Mouse (Mus musculus) layer of hippocampus, adult 2 months (tissue): Measurements from ENCODE around the gene Dnase1l3. TPM values are rescaled to one million over a fixed set of nuclear protein-coding genes. Genes with fewer than 3 reads are reported as not detected.

Source experiments
- DNase-seq, 2 experiments: peaks; one replicate each; pipeline ENCODE4 v3.0.0; 2022; ENCODE audit warnings: low spot score in 2 of 2
- H3K27ac ChIP-seq: fragments of 200-600 bp; 2 replicates; pipeline ENCODE4 v1.8.1; 2022
- H3K4me3 ChIP-seq: fragments of 200-600 bp; 2 replicates; pipeline ENCODE4 v1.8.1; 2022; ENCODE audit warnings: mild to moderate bottlenecking
- CTCF ChIP-seq: fragments of 200-600 bp; conservative IDR thresholded peaks from 2 replicates; pipeline ENCODE4 v1.8.1; 2022; ENCODE audit warnings: antibody characterized with exemption, mild to moderate bottlenecking, moderate library complexity
- long read RNA-seq, 2 experiments: library from polyadenylated mRNA; stranded (forward); transcript quantifications; one replicate each; pipeline ENCODE4 v2.0.0; 2021; ENCODE audit warnings: borderline mapping rate in 2 of 2
- total RNA-seq, 2 experiments: library from RNA; stranded (reverse); gene quantifications; 2 replicates each; pipeline ENCODE4 v1.2.3; 2021

Gene Dnase1l3
- total RNA-seq = not detected
- long read RNA-seq, experiment 1 = 0 reads
- long read RNA-seq, experiment 2, partial matches to known transcripts = 0 of 2 reads
- long read RNA-seq, experiment 2, other reads (novel, unspliced or antisense) = 2 of 2 reads

DNA sequence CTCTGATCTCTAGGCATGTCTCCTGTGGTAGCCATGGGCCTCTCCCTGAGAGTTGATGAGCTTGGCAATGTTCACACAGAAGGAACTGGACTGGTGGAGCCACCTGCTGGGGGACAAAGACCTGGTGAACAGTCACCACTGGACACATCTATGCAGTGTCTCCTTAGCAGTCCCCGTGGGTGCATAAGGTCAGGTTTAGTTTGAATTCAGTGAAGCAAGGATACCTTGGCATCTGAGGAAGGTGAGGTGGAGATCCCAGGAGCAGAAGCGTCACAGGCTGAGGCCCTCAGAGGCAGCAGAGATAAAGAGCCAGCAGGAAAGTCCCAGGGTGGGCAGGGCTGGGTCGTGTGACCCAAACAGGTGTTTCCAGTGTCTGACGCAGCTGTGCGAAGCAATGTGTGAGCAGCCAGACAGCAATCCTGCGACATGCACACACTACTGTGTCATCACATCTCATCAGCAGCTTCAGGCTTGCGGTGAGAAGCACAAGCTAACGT is at the start of gene Dnase1l3:
Dnase1l3 (minus strand) TSS at position 303 of the 497 bp plus-strand sequence.
- Histone ChIP-seq H3K4me3 (no peak within 1 kb of the TSS), H3K27ac (no peak within 1 kb of the TSS)
- TF ChIP-seq CTCF = peak; percentile 68
- no peak for DNase-seq

DNA sequence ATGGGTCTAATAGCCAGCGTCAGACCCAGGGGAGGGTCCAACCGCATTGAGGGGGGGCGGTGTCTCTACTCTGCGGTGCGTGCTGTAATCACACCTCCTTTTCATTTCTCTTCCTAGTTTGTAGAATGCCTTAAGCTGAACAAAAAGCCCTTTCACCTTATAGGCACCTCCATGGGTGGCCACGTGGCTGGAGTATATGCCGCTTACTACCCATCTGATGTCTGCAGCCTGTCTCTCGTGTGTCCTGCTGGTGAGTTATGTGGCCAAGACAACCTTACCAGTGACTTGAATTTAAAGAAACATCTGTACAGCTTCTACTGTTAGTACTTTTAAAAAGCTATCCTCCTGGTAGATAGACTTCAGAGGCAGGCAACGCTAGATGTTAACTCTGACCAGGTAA is 48.2 kb upstream of the Dnase1l3 start:
- no peak overlapping the region for H3K4me3 ChIP-seq
- no peak for TF ChIP-seq CTCF
- H3K27ac ChIP-seq = no peak overlapping the region
- no peak for DNase-seq

DNA sequence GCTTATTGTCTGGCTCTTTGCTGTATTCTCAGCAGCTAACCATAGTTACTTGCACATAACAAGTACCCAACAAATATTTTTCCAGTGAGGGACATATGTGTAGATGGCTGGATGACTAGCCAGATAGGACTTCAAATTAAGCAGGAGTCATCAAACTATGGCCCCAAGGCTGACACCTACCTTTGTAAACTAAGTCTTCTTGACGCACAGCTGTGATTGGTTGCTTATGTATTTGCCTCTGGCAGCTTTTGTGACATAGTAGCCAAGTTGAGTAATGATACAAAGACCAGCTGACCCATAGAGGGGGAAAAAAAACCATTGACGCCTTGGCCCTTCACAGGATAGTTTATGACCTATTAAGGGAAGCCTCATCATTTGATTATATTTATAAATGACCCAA is 47.7 kb upstream of the Dnase1l3 start:
- no peak for DNase-seq
- TF ChIP-seq CTCF = no peak
- H3K27ac ChIP-seq = no peak overlapping the region

DNA sequence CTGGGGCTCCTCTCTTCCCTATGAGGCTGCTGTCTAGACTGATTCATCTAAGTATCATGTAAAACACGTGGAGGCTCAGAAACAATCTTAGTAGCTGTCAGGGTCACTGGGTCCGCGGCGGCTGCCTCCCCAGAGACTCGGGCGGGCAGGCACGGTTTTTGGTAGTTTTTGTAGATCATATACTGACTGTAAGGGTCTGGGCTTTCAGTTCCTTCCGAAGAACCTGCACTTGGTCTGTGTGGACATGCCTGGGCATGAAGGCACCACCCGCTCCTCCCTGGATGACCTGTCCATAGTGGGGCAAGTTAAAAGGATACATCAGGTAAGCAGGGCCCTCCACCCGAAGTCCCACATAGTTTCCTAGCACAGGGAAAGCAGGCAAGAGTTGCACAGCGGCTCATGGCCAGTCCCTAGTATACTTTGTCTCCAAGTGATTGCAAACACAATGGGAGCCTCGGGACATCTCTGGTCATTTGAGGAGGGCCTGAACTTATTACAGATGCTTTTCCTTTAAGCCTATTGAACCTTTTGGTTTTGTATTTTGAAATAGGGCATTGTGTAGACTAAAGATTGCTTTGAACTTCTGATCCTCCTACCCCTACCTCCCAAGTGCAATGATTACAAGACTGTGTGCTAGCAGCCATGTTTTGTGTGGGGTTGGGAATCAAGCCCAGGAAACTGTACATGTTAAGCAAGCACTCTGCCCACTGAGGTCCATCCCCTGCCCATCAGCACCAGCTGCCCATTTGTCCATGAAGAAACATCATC is 46.7 kb upstream of the Dnase1l3 start:
- no peak for TF ChIP-seq CTCF
- DNase-seq = no peak
- H3K27ac ChIP-seq = peak overlapping the region; percentile 51; the same call in 1 of the 2 replicates
- H3K4me3 ChIP-seq = no peak overlapping the region

More for the DNA sequence above, 47.7 kb upstream of the Dnase1l3 start:
- H3K4me3 ChIP-seq = no peak overlapping the region

DNA sequence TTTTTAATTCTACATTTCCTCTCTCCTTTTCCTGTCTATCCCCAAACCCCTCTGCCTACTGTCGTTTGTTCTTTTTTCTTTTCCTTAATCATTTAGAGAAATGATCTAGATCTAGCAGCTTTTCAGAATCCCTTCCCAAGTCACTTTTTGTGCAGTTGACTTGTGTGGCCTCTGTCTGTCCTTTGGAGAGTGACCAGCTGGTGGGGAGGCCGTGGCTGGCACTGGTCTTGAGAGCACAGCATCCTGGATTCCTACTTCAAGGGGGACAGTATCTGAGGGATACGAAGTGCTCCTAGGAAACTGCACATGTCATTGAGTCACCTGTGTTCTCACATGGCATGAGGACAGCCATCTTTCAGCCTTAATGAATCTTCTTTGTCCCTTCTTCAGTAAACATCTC is 45.8 kb upstream of the Dnase1l3 start:
- TF ChIP-seq CTCF = no peak
- DNase-seq = no peak
- Histone ChIP-seq H3K27ac (peak overlapping the region; percentile 85; the same call in 1 of the 2 replicates), H3K4me3 (no peak overlapping the region)

DNA sequence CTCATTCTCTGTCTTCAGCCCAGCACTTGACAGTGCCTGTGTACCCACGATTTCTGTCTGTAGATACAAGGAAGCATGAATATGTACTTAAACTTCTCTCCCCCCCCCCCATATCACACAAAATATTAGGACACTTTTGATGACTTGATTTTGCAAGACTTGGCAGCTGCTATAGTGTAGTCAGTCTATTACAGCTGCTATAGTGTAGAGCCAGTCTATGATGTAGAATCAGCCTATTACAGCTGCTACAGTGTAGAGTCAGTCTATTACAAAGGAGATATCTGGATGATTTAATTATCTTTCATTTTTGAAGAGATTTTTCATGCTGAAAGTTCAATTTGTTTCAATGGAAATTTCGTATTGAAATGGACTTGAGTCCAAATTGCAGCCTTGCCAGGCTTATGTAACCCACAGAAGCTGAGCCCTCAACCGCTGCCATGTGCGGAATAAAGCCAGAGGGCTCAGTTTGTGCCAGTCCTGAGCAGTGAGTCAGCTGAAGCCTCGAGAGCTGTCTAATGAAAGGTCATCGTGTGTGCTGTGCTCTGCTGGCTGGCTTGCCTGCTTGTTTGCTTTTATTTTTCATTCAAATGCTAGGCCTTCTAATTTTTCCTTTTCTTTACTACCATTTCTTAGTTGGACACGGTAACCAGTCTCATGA is 44.5 kb upstream of the Dnase1l3 start:
- no peak for TF ChIP-seq CTCF
- peak; percentile 52 to 64 for DNase-seq
- no peak overlapping the region for H3K4me3 ChIP-seq

DNA sequence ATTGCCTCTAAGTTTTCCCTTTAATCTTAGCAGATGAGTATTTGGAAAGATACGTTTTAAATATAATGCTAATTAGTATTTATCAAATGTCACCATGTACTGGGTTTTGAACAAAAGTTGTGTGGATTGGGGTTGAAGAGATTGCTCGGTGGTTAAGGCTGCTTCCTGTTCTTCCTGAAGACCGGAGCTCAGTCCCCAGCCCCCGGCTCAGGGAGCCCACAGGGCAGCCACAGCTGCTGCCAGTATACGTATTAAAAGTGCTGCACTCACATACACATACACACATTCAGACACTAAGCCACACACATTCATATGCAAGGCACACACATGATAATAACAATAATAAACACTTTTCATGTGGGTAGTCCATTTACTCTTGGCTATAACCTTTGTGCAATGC is 43.8 kb upstream of the Dnase1l3 start:
- H3K27ac ChIP-seq = peak overlapping the region; percentile 85
- no peak overlapping the region for H3K4me3 ChIP-seq
- no peak for TF ChIP-seq CTCF
- no peak for DNase-seq

More for the DNA sequence above, 44.5 kb upstream of the Dnase1l3 start:
- H3K27ac ChIP-seq = peak overlapping the region; percentile 85

DNA sequence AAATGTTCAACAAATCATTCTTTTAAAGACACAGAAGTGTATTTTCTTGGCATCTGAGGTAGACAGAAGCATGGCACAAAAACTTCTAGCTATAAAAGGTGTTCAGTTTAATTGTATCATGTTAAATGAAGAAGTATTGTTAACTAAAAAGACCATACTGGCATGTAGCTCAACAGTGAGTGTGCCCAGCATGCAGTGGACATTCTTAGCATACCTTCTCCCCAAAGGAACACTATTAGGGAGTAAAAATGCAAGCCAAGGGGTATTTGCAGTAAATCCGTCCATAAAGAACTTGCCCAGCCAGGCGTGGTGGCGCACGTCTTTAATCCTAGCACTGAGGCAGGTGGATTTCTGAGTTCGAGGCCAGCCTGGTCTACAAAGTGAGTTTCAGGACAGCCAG is 42.0 kb upstream of the Dnase1l3 start:
- DNase-seq = no peak

DNA sequence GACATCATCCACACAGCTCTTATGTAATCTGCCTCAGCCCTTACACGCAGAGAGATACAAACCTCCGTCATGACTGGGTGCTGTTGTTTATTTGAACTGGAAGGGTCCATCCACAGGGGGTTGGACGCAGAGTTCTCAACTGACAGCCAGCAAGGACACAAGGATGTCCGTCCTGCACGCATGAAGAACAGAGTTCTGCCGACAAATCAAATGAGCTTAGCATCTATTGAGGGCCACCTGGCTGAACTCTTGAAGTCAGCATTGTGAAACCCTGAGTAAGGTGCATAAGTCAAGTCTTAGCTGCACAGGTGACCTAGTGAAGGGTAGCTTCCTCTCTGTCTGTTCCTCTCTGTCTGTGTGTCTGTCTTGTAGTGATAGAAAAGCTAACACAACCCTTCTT is 41.6 kb upstream of the Dnase1l3 start:
- H3K27ac ChIP-seq = peak overlapping the region; percentile 21; the same call in 1 of the 2 replicates
- H3K4me3 ChIP-seq = no peak overlapping the region
- DNase-seq = no peak
- TF ChIP-seq CTCF = no peak

More for the DNA sequence above, 42.0 kb upstream of the Dnase1l3 start:
- H3K4me3 ChIP-seq = no peak overlapping the region
- TF ChIP-seq CTCF = no peak
- H3K27ac ChIP-seq = peak overlapping the region; percentile 21; the same call in 1 of the 2 replicates

DNA sequence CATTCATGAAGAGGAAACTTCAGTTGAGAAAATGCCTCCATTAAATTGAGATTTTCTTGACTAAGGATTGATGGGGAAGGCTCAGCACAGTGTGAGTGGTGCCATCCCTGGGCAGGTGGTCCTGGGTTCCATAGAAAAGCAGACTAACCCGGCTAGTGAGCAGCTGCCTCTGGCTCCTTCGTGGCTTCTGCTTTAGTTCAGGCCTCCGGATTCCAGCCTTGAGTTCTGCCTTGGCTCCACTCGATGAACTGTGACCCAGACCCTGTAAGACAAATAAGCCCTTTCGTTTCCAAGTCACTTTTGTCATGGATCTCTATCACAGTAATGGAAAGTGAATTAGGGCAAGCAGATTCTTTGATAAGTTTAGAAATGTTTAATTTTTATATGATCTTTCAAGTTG is 40.2 kb upstream of the Dnase1l3 start:
- H3K27ac ChIP-seq = no peak overlapping the region
- no peak overlapping the region for H3K4me3 ChIP-seq
- no peak for TF ChIP-seq CTCF
- no peak for DNase-seq

DNA sequence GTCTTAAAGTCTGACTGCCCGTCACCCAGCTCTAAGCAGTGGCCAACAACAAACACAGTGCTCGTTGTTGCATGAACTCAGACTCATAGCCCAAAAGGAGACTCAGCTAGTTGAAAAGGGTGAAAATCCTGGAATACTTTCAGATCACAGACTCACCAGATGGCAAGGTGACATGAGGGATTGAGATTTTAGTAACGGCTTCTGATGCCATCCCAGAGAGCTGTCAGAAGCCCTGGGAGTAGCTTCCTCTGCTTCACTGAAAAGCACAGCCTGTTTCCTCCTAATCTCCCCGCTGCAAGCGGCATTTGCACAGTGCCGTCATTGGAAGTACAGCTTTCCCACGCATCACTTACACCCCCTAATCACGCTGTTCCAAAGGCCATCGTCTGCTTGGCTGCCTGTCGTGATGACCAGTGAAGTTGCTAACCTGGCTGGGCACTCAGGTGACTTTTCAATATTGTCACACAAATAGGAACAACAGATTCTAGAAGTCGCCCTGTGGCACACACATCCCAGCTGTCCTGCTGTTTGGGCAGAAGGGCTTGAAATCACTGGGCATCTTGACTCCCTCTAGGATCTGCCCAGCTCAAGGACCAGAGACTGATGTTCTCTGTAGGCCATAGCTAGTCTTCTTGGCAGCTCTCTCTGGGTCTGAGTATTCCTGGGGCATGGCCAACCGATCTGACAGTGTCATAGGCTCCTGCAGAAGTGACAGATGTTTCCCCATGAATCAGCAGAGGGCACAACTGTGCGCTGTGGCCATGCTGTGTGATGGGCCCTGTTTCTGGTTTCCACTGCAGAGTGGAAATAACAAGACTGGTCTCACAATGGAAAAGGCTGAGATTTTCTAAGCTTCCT is 37.9 kb upstream of the Dnase1l3 start:
- peak overlapping the region; percentile 88 for H3K27ac ChIP-seq
- peak; percentile 44 to 55 for DNase-seq
- TF ChIP-seq CTCF = no peak
- H3K4me3 ChIP-seq = no peak overlapping the region

DNA sequence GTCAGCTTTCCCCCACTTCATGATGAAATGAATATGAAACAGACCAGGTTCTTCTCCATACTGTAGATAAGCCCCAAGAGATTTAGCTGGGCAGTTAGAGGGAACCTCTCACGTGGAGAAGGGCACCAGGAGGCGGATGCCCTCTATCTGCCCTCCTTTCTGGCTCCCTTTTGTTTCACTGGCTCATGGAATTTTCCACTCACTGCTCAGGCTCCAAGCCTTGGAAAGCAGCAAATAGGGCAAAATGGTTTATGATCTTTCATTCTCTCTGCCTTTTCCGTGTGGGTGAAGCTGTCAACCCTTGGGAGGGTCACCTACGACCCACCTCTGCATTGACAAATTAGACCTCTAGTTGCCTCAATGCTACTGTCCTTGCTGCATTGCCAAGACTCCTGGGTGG is 36.2 kb upstream of the Dnase1l3 start:
- no peak for TF ChIP-seq CTCF
- H3K27ac ChIP-seq = peak overlapping the region; percentile 88
- DNase-seq = no peak
- H3K4me3 ChIP-seq = no peak overlapping the region
